Mouse (Mus musculus) liver, embryonic 16.5 days (tissue): ENCODE measurements around the gene Fbxl5. TPM values are rescaled to one million over a fixed set of nuclear protein-coding genes. Genes with fewer than 3 reads are reported as not detected.

ENCODE experiments used
- ATAC-seq: fragments of 200-750 bp; cut with Nextera tagmentation; 2 replicates; pipeline ENCODE4 v1.8.0; 2017; ENCODE audit warnings: low read depth, mild to moderate bottlenecking, moderate number of reproducible peaks, moderate library complexity
- H3K27ac ChIP-seq: fragments of 300-500 bp; sonication (generic); 2 replicates; pipeline ENCODE4 v1.5.1; 2014; ENCODE audit warnings: mild to moderate bottlenecking, low read length
- H3K27me3 ChIP-seq: fragments of 300-500 bp; sonication (generic); 2 replicates; pipeline ENCODE4 v1.6.1; 2014; ENCODE audit warnings: low read depth, low read length, mixed read lengths; ENCODE audit not compliant: control insufficient read depth, insufficient read depth
- H3K36me3 ChIP-seq: fragments of 300-500 bp; sonication (generic); 2 replicates; pipeline ENCODE4 v1.6.1; 2014; ENCODE audit warnings: mild to moderate bottlenecking; ENCODE audit not compliant: control insufficient read depth, insufficient read depth
- H3K4me1 ChIP-seq: fragments of 300-500 bp; sonication (generic); 2 replicates; pipeline ENCODE4 v1.6.1; 2014; ENCODE audit warnings: low read depth, low read length, mixed read lengths; ENCODE audit not compliant: control insufficient read depth
- H3K4me2 ChIP-seq: fragments of 300-500 bp; sonication (generic); 2 replicates; pipeline ENCODE4 v1.6.1; 2014; ENCODE audit warnings: low read depth, low read length, mixed read lengths
- H3K4me3 ChIP-seq: fragments of 300-500 bp; sonication (generic); 2 replicates; pipeline ENCODE4 v1.5.1; 2014; ENCODE audit warnings: low read depth, mild to moderate bottlenecking, low read length
- H3K9ac ChIP-seq: fragments of 300-500 bp; sonication (generic); 2 replicates; pipeline ENCODE4 v1.6.1; 2014; ENCODE audit warnings: low read depth, low read length
- H3K9me3 ChIP-seq: fragments of 300-500 bp; sonication (generic); replicated peaks from 2 replicates; pipeline ENCODE4 v1.6.1; 2016; ENCODE audit warnings: low read length; ENCODE audit not compliant: control insufficient read depth
- WGBS: fragments of 180-500 bp; shearing (Covaris S2); extraction: QIAGEN DNeasy Blood & Tissue Kit; methylation state at CpG from one replicate; pipeline ENCODE4 v1.1.7; 2014; ENCODE audit not compliant: insufficient replicate concordance; 5-methylcytosine and 5-hydroxymethylcytosine counted together
- polyA plus RNA-seq: library from polyadenylated mRNA; unstranded; fragments of >200 nt; fragmentation: Nextera tagmentation; extraction: Ambion mirVana; gene quantifications from 2 replicates; pipeline ENCODE4 v1.2.1, GENCODE M21; 2015

Gene Fbxl5
- polyA plus RNA-seq, 1 experiment from 2014 or later, result 21.2 TPM

DNA sequence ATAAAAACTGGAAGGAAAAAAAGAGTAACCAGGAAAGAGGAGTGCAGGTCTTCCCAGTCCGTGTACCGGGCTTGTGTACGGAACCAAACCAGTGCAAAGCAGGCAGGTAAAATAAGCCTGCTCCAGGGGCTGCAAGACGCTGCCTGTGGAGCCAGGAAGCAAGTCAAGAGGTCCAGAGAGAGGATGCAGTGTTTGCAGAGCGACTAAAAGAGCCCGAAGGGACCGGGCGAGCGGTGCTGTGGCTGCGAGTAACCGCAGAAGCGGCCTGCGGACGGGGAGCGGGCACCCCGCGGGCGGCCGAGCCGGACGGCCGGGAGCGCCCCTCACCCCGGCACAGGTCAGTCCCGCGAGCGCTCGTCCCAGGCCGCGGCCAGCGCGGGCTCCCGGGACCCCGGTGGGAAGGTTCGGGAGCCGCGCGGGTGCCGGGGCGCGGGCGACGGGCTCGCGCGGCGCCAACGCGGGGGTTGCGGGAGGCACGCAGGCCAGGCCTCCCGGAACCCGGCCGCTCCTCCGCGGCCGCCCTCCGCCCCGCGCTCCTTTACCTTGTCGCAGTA is 39.9 kb downstream of the Fbxl5 start:
- Histone ChIP-seq H3K27ac (peak overlapping the region; percentile 75), H3K9ac (peak overlapping the region; percentile 90), H3K4me3 (peak overlapping the region; percentile 85), H3K36me3 (no peaks in the 10 kb centered on the region), H3K27me3 (no peaks in the 10 kb centered on the region), H3K4me1 (peaks cover 9% of the 10 kb centered on the region), H3K4me2 (peak overlapping the region; percentile 96), H3K9me3 (no peaks in the 10 kb centered on the region)
- WGBS, result under 1% methylated on average over 43 of the region's 61 CpGs
- ATAC-seq, result peak; percentile 56

DNA sequence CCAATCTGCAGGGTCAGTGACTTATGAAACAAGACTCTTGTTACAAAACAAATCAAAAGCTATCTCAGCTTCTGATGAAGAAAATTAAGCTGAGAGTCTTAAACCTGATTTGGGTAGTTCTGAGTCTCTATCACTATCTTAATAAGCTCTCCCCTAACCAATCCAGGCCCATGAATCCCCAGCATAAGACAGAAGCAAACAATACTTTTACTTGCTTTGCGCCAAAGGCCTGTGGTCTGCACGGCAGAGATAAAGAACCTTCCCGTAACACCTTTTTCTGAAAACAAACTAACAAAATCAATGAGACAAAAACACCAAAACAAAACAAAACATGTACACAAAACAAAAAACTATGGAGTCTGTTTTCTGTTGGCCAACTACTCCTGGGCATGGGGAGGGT is 42.9 kb downstream of the Fbxl5 start:
- ATAC-seq, result no peak
- Histone ChIP-seq H3K4me2 (no peak overlapping the region), H3K27me3 (no peaks in the 10 kb centered on the region), H3K4me3 (no peak overlapping the region), H3K36me3 (no peaks in the 10 kb centered on the region), H3K9ac (no peak overlapping the region), H3K27ac (no peak overlapping the region), H3K4me1 (peaks cover 11% of the 10 kb centered on the region), H3K9me3 (no peaks in the 10 kb centered on the region)
- WGBS, result 34% methylated on average over 3 of the region's 3 CpGs

DNA sequence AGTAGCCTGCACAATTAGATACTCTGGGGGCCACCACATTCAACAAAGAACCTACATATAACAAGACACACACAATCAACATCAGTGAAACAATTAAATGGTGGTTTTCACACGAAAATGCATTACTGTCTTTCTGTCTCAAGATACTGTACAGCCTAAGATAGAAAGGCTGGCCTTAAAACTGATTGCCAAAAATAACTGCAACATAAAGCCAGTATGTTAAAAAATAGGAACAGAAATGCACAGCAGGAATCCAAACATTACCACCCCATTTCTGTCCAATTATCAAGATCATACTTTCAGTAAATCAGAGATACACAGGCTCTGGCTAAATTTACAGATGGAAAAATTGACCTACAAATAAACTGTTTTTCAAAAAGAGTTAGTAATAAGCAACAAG is 44.4 kb downstream of the Fbxl5 start:
- no peak overlapping the region for H3K9ac ChIP-seq
- H3K4me1 ChIP-seq, result peaks cover 8% of the 10 kb centered on the region
- no peak overlapping the region for H3K4me2 ChIP-seq
- WGBS, result 30% methylated on average over 1 of the region's 1 CpGs
- no peak for ATAC-seq
- no peaks in the 10 kb centered on the region for H3K27me3 ChIP-seq
- H3K36me3 ChIP-seq, result no peaks in the 10 kb centered on the region
- no peak overlapping the region for H3K4me3 ChIP-seq
- no peak overlapping the region for H3K27ac ChIP-seq
- H3K9me3 ChIP-seq, result no peaks in the 10 kb centered on the region

GRCm38 (mm10) chr5:43776407-43776806 is 45.0 kb downstream of the Fbxl5 start:
- peaks cover 8% of the 10 kb centered on the region for H3K4me1 ChIP-seq
- H3K4me3 ChIP-seq, result no peak overlapping the region
- no peaks in the 10 kb centered on the region for H3K36me3 ChIP-seq
- H3K4me2 ChIP-seq, result no peak overlapping the region
- H3K27ac ChIP-seq, result no peak overlapping the region
- no peaks in the 10 kb centered on the region for H3K27me3 ChIP-seq
- no peak for ATAC-seq
- H3K9me3 ChIP-seq, result no peaks in the 10 kb centered on the region
- H3K9ac ChIP-seq, result no peak overlapping the region

DNA sequence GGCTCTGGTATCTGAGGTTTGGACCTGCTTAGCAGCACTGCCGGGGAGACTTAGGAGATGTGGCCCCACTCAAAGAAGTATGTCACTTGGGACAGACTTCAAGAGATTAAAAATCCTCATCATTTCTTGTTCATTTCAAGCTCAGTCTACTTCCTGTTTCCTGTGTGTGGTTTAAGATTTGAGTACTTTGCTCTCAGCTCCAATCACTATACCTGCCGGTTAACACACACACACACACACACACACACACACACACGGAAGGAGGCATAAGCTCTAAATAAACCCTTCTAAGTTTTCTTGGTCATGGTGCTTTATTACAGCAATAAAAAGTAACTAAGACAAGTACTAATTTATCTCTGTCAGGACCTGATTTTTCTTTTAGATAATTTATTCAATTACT is 49.9 kb downstream of the Fbxl5 start:
- no peak overlapping the region for H3K4me3 ChIP-seq
- H3K9ac ChIP-seq, result no peak overlapping the region
- H3K27me3 ChIP-seq, result no peaks in the 10 kb centered on the region
- peaks cover 5% of the 10 kb centered on the region for H3K36me3 ChIP-seq
- 66% methylated on average over 3 of the region's 3 CpGs for WGBS
- no peak overlapping the region for H3K27ac ChIP-seq
- H3K4me1 ChIP-seq, result peaks cover 3% of the 10 kb centered on the region
- no peak for ATAC-seq
- H3K4me2 ChIP-seq, result no peak overlapping the region
- H3K9me3 ChIP-seq, result no peaks in the 10 kb centered on the region

DNA sequence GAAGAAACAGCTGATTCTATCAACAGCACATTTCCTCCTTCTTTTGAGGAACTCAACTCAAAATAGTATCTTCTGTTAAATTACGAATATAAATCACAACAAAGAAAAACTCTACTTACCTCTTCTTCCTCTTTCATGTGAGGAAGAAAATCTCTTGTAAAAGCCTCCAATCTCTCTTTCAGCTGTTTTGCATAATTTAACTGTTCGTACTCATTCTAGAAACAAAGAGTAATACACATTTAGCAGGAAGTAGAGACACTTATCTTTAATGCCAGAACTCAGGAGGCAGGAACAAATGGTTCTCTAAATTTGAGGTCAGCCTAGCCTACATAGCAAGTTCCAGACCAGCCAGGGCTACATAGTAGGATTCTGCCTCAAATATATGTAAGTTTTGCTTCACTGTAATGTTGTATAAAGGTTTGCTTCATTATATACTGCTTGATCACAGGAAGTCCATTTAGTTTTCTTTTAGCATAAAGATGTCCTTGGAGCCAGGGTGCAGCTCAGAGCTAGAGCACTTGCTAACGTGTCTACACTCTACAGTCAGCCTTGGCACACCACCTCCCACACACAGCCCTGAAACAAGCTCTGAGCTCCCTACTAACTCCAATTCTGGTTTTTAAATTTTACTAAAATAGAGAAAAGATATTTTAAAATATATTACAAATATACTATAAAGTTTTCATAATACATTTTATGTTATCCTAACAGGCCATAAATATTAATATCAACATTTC is 50.7 kb downstream of the Fbxl5 start:
- no peak overlapping the region for H3K4me2 ChIP-seq
- no peaks in the 10 kb centered on the region for H3K4me1 ChIP-seq
- H3K36me3 ChIP-seq, result peaks cover 5% of the 10 kb centered on the region
- H3K4me3 ChIP-seq, result no peak overlapping the region
- no peak overlapping the region for H3K9ac ChIP-seq
- ATAC-seq, result no peak
- no peaks in the 10 kb centered on the region for H3K9me3 ChIP-seq
- no peak overlapping the region for H3K27ac ChIP-seq
- 46% methylated on average over 3 of the region's 3 CpGs for WGBS
- H3K27me3 ChIP-seq, result no peaks in the 10 kb centered on the region

- no peak for ATAC-seq
- Histone ChIP-seq H3K27ac (no peak overlapping the region), H3K9ac (no peak overlapping the region), H3K36me3 (peaks cover 4% of the 10 kb centered on the region; the same call in 1 of the 2 replicates), H3K27me3 (no peaks in the 10 kb centered on the region), H3K9me3 (no peaks in the 10 kb centered on the region), H3K4me1 (no peaks in the 10 kb centered on the region), H3K4me3 (no peak overlapping the region), H3K4me2 (no peak overlapping the region)
- 70% methylated on average over 3 of the region's 3 CpGs for WGBS
These were observed 72.3 kb downstream of the Fbxl5 start for GRCm38 (mm10) chr5:43749092-43749491.

GRCm38 (mm10) chr5:43748039-43748438 is 73.4 kb downstream of the Fbxl5 start:
- Histone ChIP-seq H3K27ac (no peak overlapping the region), H3K4me2 (no peak overlapping the region), H3K9ac (no peak overlapping the region), H3K4me1 (no peaks in the 10 kb centered on the region), H3K9me3 (no peaks in the 10 kb centered on the region), H3K4me3 (no peak overlapping the region), H3K27me3 (no peaks in the 10 kb centered on the region), H3K36me3 (peaks cover 4% of the 10 kb centered on the region; the same call in 1 of the 2 replicates)
- ATAC-seq, result no peak
- WGBS, result 77% methylated on average over 4 of the region's 4 CpGs

DNA sequence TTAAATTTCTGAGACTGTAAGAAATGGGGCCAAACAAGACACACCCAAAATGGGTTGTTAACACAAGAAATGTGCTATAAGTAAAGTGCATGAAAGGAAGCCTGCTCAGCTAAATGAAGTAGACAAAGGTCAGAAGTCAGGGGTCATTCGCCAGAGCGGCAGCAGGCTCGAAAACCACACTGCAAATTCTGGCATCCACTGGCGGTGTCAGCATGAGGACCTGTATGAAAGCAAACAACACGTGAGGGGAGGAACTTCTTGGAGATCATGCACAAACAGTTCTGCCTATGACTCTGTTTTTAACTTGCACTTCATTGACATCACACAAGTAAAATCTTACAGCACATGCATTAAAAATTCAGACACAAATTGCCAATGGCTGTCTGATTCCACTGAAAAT is 76.3 kb downstream of the Fbxl5 start:
- Histone ChIP-seq H3K27me3 (no peaks in the 10 kb centered on the region), H3K9me3 (no peaks in the 10 kb centered on the region), H3K4me1 (no peaks in the 10 kb centered on the region), H3K4me3 (no peak overlapping the region), H3K9ac (no peak overlapping the region), H3K4me2 (no peak overlapping the region), H3K36me3 (peaks cover 2% of the 10 kb centered on the region; the same call in 1 of the 2 replicates), H3K27ac (no peak overlapping the region)
- WGBS, result 72% methylated on average over 5 of the region's 5 CpGs
- no peak for ATAC-seq
